Mouse (Mus musculus) olfactory bulb, adult 2 months (tissue): ENCODE data around the gene Chchd5.

Experiments used
- CTCF ChIP-seq: fragments of 200-500 bp; IDR thresholded peaks from 2 replicates; pipeline ENCODE4 v1.5.1; 2012; ENCODE audit warnings: low read depth, mild to moderate bottlenecking, low read length, moderate library complexity; ENCODE audit not compliant: insufficient read depth
- POLR2A ChIP-seq: fragments of 200-500 bp; IDR thresholded peaks from 2 replicates; pipeline ENCODE4 v1.6.1; 2012; ENCODE audit warnings: mild to moderate bottlenecking, low read depth, low read length, moderate library complexity; ENCODE audit not compliant: insufficient read depth

GRCm38 (mm10) chr2:129129412-129129929, at the start of gene Chchd5:
- TF ChIP-seq POLR2A = peak; percentile 83
- no peak for TF ChIP-seq CTCF
